Mouse (Mus musculus) adrenal gland, adult 2 months (tissue): ENCODE data around the gene Net1. TPM values are rescaled to one million over a fixed set of nuclear protein-coding genes. Genes with fewer than 3 reads are reported as not detected.
A peak's percentile ranks its signal among the peaks of the same experiment; 100 is the strongest.
"Not testable (repeated sequence)": the region's sequence is repeated elsewhere in the genome, so short reads cannot be mapped to it uniquely, and the experiment has no call there.

ENCODE experiments used
- DNase-seq: peaks from one replicate; pipeline ENCODE4 v3.0.0; 2021
- long read RNA-seq: library from polyadenylated mRNA; stranded (forward); transcript quantifications from one replicate; pipeline ENCODE4 v2.0.0, GENCODE M21; 2021
- polyA plus RNA-seq: library from polyadenylated mRNA; depleted of rRNA; stranded (reverse); fragments of >200 nt; gene quantifications from 2 replicates; pipeline ENCODE4 v1.2.3, GENCODE M21; 2012; rRNA removed
- total RNA-seq, 2 experiments: library from RNA; stranded (reverse); gene quantifications; 2 replicates each; pipeline ENCODE4 v1.2.3; 2021

Gene Net1
- total RNA-seq, result 100 to 1,000 TPM; 184 to 198 TPM
- 9.7 and 15.9 TPM in 2 replicates for polyA plus RNA-seq
- long read RNA-seq, transcript Net1-202 (10 exons, 3,871 nt), result major isoform, 77 of 91 reads
- long read RNA-seq, partial matches to known transcripts, result 6 of 91 reads
- long read RNA-seq, other reads (novel, unspliced or antisense), result 8 of 91 reads

DNA sequence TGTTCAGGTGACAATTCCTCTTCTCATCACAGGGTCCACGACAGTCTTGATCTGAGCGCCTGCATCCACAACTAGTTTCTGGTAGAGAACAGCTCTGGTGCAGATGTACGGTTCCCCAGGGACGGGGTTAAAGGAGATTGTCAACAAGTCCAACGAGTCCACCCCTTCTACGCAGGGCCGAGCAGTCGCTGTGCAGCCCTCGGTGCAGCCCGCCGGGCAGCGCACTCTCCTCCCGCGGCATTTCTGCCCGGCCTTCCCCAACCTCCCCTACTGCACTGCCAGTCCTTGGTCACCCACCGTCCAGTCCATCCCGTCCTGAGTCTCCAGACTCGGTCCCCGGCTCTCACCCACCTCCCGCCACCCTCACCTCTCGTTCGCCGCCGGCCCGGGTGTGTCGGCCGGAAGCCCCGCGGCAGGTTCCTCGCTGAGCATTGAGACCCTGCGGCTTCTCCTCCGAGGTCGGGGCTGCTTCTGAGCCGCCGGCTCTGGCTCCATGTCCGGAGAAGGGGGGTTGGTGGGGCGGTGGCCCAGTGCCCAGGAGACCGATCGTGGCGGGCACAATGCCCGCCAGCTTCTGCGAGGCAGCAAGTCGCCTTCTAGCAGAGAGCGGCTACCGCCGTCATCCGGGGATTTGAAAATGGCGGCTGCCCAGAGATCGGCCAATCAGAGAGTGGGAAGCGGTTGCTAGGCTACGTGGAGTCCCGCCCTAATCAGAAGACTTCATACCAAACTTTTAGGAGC lies at the start of gene Net1, which contains the start of gene Tubal3:
Gene Net1, minus strand, starts transcription at position 650 of the 741 bp plus-strand sequence.
Gene Tubal3, plus strand, starts transcription at position 704 of the 741 bp plus-strand sequence.
- peak; percentile 91 for DNase-seq

DNA sequence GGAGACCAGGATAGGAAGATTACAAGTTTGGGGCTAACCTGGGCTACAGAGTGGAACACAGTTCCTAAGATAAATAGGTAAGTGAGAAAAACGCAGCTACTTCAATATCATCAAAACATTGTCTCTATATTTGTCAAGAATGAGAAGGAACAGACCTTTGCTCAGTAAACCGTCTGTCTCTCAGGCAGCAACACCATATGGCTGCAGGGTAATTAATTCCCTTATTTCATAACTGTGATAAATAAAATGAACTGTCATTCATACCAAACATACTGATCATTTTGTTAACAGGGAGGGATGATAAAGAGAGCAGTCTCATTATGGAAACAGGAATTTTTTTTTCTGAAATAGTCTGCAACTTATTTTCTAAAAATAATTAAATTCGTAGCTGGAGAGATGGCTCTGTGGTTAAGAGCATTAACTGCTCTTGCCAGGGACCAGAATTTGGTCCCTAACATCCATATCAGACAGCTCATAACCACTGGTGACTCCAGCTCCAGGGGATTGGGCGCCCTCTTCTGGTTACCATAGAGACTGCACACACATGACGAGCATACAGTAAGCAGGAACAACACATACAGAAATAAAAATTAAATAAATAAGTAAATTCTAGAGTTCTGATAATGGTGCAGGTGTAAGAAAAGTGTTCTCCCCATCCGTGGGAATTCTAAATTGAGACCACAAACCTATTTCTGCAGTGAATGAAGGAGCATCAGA lies 33.3 kb upstream of the Net1 start:
- no peak for DNase-seq

DNA sequence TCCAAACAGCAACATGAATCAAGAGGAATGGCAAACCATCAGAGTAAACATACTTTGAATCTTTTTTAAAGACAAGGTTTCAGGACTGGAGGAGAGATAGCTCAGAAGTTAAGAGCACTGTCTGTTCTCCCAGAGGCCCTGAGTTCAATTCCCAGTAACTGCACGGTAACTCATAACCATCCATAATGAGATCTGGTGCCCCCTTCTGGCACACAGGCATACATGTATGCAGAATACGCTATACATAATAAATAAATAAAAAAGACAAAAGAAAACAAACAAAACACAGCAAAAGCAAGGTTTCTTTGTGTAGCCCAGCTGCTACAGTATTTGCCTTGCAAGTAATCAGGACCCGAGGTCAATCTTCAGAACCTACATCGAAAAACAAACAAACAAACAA lies 31.5 kb upstream of the Net1 start:
- DNase-seq, result no peak

DNA sequence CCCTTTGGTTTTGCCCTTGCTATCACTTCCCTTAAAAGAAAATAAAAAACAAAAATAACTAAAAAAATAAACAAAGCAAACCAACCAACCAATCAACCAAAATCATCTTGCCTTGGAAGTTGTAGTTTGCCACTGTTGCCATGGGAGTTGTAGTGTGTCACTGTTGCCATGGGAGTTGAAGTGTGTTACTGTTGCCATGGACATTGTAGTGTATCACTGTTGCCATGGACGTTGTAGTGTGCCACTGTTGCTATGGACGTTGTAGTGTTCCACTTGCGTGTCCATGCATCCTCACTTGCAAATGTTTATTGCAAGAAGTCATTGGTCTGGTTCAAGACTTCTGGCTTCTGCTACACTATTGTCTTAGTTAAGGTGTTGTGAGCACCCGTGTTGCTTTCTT lies 29.2 kb upstream of the Net1 start:
- DNase-seq, result no peak

DNA sequence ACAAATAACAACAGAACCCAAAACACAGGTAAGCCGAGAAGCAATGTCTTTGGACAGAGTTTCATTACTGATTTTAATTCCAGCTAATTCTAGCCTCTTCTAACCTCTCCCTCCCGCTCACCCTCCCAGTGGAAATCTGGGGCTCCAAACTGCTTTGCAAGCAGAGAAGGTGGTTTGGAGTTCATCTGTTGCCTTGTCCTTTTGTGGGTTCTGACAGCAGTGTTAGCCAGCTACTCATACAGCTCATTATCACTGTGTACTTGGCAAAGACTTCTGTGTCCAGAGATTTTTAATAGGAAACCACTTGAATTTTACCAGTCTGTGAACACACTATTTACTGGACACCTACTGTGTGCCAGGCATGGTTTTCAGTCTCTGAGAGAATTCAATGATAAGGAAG lies 27.2 kb upstream of the Net1 start, which contains the start of gene Ucn3:
Gene Ucn3, minus strand, starts transcription at position 101 of the 400 bp plus-strand sequence.
- no peak for DNase-seq

DNA sequence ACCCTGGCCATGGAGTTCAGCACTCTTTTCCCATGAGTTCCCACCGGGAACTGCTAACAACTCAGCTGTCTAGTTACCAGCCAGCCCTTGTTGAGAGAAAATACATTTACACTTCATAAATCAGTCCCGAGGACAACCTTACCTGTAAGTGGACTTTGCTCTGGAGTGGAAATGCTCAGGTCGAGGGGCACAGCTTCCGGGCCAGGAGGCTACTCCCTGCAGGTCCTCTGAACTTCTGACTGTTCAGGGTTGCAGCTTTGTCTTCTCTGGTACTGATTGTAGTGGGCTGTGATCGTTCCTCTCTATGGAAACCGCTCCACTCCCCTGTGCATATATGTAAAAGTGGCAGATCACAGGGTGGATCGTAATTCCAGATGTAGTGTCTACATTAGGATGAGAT lies 26.7 kb upstream of the Net1 start:
- no peak for DNase-seq

DNA sequence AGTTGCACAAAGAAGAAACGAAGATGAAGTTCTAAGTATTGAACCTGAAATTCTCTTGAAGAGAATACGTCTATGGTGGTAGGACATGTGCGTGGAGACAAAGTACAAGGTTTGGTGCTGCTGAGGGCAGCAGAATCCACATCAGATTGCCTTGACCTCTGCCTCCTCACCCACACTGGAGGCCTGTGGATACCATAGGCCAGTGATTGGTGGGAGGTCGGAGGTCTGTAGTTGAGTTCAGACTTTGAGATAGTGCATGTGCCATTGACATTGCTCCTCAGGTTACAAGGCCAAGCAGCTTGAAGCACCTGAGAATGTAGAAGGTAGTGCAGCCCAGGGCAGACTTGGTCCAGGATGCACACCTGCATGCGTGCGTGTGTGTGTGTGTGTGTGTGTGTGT lies 8.0 kb upstream of the Net1 start:
- no peak for DNase-seq

DNA sequence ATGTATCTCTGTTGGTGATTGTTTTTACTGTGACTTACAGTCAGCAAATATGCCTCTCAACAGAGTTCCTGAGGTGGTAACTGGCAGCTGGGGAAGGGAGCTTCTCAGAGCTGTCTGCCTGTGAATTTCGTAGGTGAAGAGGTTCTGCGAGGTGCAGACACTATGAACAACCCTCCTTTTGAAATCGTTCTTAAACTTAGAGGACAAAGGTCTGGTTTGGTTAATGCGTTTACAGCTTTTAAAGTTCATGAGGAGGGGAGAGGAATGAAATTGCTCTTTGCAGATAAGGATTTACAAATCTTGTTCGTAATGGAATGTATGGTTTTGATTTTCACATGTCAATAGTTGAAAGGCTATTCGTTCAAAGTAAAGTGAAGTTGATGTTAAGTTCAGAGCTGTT lies 7.6 kb upstream of the Net1 start:
- DNase-seq, result no peak

DNA sequence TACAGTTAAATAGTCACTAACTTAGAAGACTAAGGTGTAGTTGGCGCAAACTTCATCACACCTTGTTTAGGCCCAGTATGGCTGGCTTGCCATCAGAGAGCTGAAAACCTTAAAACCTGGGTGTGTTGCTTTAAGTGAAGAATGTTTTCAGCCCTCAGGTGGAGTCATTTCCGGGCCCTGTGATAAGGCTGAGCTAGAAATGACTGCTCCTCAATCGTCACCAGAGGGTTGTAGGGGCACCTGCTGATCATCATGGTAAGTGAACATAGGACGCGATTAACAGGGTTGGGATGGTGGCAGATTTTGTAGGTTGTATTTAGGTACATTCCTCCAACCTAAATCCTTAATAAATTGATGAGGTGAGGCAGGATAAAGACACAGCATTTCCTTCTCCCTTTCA lies 6.5 kb upstream of the Net1 start:
- no peak for DNase-seq

DNA sequence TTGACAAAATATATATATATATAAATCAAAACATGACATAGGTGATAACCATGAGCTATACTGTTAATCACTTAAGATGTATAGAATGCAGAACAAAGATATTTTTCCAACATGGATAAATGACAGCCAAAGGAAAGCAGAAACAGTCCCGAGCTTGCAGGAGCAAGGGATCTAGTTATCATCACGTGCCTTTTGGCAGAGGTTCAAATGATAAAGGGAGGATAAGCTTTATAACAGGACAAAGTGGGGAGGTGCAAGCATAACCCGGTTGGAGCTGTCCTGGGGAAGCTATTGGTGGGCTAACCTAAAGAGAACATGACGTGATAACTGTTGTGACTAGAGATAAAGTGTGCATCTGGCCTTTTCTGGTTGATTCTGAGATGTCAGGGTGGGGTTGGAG lies 4.5 kb downstream of the Net1 start:
- DNase-seq, result no peak

DNA sequence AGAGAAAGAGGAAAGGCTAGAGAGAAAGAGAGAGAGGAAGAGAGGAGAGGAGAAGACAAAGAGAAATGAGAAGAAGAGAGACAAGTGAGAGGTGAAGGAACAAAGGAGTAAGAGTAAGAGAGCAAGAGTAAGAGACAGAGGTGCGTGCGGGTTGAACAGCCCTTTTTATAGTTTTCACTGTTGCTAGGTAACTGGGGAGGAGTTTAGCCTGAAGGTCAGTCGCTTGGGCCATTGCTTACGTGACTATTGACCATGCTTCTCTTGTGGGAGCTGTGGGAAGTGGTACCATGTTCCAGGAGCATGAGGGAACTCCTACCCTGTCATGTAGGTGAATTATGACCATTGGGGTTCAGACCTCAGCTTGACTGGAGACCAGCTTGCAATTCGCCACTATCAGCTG lies 7.7 kb downstream of the Net1 start:
- no peak for DNase-seq

DNA sequence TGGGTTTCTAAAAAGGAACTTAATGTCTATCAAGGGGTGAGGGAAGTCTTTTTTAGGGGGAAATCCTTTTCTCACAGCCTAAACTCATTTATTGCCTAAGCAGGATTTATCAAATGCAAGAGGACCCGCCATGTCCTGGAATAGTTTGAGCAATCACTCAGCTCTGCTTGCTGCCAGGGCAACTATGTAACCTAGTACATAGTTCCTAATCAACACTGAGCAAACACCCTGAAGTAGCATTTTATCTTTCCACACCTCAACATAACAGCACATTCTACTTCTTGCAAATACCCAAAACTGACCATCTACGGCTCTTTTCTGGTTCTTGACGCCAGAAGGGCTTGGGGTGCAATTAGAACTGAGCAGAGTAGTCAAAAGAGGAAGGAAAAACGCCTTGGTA lies 9.8 kb downstream of the Net1 start:
- DNase-seq, result no peak

DNA sequence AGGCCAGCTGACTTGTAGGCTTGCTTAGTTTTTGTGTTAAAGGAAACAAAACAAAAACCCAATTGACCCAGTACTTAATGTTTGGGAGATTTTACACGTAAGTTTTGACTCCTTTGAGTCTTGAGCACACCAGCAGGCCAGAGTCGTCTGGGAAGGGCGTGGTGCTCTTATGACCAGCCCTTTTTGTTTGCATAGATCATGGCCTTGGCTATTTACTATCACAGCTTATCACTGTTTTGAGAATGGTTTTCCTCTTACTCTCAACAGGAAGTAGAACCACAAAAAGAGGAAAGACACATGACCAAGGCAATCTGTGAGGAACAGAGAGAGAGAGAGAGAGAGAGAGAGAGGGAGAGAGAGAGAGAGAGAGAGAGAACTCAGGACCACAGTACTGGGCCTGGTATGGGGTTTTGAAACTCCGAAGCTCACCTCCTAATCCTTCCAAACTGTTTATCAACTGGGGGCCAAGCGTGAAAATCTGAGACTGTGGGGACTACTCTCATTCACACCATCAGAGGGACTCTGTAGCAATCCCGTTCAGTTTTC lies 10.8 kb downstream of the Net1 start:
- no peak for DNase-seq

DNA sequence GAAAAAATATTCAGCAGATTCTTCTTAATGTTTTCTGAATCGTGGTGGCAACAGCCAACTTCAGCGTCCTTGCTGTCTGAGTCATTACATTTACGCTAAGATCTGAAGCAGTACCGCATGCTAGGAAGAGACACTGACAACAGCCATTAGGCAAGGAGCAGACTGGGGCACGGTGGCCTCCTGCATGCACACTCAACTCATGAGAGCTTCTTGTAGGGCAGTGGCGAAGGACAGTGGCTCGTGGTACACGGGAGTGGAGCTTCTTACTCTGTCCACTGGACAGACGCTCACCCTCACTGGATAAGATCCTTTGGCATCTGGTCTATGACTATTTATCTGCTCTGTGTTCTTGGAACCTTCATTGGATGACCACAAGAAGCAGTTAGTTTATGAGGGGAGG lies 18.7 kb downstream of the Net1 start:
- no peak for DNase-seq

DNA sequence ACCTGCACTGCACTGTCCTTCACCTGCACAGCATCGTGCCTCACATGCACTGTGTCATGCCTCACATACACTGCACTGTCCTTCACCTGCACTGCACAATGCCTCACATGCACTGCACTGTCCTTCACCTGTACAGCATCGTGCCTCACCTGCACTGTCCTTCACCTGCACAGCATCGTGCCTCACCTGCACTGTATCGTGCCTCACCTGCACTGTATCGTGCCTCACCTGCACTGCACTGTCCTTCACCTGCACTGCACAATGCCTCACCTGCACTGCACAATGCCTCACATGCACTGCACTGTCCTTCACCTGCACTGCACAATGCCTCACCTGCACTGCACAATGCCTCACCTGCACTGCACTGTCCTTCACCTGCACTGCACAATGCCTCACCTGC lies 19.8 kb downstream of the Net1 start:
- not testable (repeated sequence) for DNase-seq

DNA sequence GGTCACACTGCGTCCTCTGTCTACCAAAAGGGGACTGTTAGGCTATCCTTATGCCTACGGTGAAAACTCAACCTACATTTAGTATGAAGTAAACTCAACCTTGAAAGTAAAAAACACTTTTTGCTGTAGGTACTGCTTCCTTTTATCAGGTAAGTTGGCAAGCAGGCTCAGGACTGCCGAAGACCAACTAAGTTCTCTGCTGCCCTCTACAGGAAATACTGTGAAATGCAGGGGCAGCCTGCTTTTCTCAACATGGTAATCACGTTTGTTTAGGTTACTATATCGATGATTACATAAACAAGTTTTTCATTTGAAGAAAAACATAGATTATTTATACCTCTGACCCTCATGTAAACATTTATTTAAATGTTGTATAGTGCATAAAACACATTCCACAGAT lies 21.1 kb downstream of the Net1 start:
- DNase-seq, result peak; percentile 67

DNA sequence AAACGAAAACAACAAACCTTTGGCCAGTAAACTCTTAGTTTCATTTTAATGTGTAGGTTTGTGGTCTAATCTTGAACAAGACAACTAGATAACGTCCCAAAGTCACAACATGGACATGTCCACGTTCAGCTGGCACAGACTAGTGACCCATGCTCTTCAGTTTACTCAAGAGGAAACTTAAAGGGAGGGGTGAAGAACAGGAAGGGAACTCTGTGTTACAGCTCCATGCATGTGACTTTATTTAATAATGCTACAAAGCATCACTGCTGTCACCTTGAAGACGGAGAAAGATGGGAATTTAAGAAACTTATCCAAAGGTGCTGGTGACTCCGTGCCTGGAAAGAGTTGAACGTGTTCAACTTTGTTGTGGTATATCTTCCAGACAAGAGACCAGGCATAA lies 22.0 kb downstream of the Net1 start:
- DNase-seq, result no peak

DNA sequence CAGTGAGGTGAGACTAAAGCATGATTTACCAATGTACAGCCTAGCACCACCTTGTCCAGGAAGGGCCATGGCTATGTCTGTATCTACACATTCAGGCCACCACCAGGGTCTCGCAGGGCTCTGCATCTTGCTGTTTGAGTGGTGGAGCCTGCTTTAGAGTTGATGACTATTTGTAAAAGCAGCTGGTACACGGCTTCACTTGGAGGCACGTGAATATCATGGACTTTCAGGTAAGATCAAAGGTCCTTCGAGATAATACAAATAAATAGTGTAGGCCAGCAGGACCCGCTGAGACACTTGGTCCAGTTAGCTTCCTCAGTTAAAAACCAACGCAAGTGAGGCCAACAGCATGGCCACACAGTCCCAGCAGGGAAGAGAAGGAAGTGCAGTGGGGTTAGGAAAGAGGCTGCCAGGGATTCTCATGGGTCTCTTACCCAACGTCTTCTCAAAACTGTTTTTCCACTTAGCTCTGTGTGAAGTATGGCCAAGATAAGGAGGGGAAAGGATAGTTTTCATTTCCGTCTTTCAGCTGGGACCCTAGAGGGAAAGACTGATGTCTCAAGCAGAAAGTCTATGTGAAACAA lies 22.5 kb downstream of the Net1 start:
- DNase-seq, result no peak

DNA sequence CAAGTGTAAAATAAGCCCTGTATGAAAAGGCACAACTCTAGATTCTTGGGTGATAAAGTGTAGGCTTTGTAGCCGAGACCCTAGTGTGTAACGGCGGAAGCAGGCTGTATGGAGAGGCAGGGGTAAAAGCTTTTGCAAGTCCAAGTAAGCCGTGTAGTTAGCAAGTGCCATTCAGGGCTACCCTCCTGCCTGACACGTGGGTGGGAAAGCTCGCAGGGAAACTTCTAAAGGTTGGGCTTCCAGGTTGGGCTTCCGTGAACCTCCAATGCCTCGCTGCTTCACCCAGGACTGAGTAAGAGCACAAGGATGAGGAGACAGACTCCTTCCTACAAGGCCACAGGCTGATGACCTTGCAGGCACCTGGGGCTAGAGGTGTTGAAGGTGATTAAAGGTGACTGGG lies 23.5 kb downstream of the Net1 start:
- DNase-seq, result no peak

DNA sequence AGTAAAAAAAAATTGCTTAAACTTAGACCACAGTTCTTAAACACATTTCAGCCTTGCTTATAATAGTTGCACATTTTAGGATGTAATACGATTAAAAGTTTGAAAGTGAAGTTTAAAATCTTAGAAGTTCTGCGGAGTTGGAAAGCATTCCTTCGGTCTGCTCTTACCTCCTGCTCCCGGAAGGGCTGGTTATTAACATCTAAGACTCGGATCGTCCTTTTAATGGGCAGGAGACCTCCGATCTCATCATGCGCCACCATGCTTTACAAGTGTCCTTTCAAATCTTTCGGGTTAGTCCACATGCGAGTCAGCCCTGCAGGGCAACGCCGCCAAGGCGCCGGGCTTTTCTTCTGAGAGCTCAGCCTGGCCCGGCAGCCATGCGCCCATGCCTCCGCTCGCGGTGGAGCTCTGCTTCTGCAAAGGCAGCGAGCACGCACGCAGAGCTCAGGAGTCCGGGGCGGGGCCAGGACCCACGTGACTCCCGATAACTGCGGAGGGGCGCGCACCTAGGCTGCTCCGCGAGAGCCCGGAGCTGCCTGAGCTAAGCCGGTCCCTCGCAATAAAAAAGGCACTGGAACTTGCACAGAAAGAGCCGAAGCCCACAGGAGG lies 24.8 kb downstream of the Net1 start:
- DNase-seq, result peak; percentile 97

DNA sequence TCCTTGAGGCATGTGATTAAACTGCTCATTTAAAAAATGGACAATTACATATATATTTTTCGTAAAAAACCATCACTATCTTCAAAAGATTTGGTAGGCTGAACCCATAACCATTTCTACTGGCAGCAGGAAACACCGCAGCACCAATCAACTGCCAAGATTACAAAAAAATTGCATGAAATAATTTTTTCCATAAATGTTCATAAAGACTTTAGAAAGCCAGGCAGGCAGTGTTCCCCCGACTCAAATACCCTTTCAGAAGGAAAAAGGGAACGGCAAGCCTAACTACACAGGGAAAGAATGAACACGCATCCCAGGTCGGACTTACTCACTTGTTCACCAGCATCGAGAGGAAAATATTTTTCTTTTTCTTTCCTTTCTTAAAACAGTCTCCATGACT lies 25.4 kb downstream of the Net1 start:
- no peak for DNase-seq

DNA sequence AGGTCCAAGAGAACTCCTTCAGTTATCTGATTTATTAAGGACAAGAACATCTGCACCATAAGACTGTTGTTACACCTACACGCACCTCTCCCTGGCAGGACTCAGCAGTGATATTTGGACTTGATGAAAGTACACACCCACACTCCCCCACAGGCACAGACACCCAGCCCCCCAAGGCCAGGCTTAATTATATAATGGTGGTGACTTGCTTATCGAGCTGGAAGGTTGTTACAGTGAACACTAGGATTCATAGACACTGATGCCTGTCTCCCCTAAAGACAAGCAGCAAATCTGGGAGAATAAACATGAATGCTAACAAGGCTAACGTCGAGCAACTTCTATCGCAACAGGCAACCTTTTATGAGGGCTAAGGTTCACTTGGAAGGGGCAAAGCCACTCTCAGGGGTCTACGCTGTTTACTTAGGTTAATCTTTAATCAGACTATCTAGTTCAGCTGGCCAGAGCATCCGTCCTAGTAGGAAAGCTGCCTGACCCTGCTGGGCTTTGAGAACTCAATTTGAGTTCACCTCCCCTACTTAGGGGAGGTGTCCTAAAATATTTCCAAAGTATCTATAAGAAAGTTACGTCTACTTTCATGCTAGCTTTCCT lies 26.4 kb downstream of the Net1 start:
- DNase-seq, result peak; percentile 41
